Mouse (Mus musculus): ENCODE measurements around the gene Shd.

- TF ChIP-seq GATA1 (IDR thresholded peaks at IDR 0.05; ENCODE audit: borderline replicate concordance, low read length) (no peak), FLI1 (IDR thresholded peaks at IDR 0.05; ENCODE audit: low read length) (no peak)
These were observed 13.7 kb upstream of the Shd start for GRCm38 (mm10) chr17:55956591-55956990.
